Comparison of ENCODE assay signal across 10 mouse cellular contexts in genomic region chr14:28283319-28284095, GRCm38 (mm10).
DNase-seq lines count a peak whose midpoint lies in the region; ATAC-seq and TF ChIP-seq lines count a peak whose summit lies in the region.
"Had no signal": no experiment of that assay in that cellular context is flagged by ENCODE, and none has a peak within 500 bp of the region (broad histone marks: within the 10 kb centered on the region; RNA-seq: fewer than 3 reads in every experiment).

No protein-coding gene starts in this region.

- no peak overlapping the region for H3K27ac ChIP-seq in forebrain, postnatal 0 days (ENCODE audit: low read depth, low read length)
- H3K27ac ChIP-seq in forebrain, embryonic 16.5 days (ENCODE audit: low read length): no peak overlapping the region
- H3K27ac ChIP-seq in layer of hippocampus, adult 2 months: no peak overlapping the region
- H3K27ac ChIP-seq: midbrain, embryonic 12.5 days had no signal

- H3K4me1 ChIP-seq in forebrain, postnatal 0 days (ENCODE audit: insufficient read depth): no peaks in the 10 kb centered on the region
- H3K4me1 ChIP-seq in forebrain, embryonic 16.5 days (replicated peaks; ENCODE audit: control insufficient read depth, insufficient read depth, low read length): no peaks in the 10 kb centered on the region
- no peaks in the 10 kb centered on the region for H3K4me1 ChIP-seq in lung, adult 2 months (ENCODE audit: control insufficient read depth, insufficient read depth, low read length)
- H3K4me1 ChIP-seq: midbrain, embryonic 12.5 days had no signal

- no peak overlapping the region for H3K4me3 ChIP-seq in forebrain, postnatal 0 days (ENCODE audit: low read depth, low read length)
- H3K4me3 ChIP-seq in forebrain, embryonic 16.5 days (replicated peaks; ENCODE audit: low read length): no peak overlapping the region
- no peak overlapping the region for H3K4me3 ChIP-seq in layer of hippocampus, adult 2 months
- H3K4me3 ChIP-seq in lung, adult 2 months (replicated peaks; ENCODE audit: extremely low read depth, low read depth, low read length): no peak overlapping the region
- H3K4me3 ChIP-seq: midbrain, embryonic 12.5 days had no signal

- peak; percentile 41 for TF ChIP-seq CTCF in forebrain, postnatal 0 days (IDR thresholded peaks at IDR 0.05; ENCODE audit: low read depth)
- peak; percentile 55 for TF ChIP-seq CTCF in layer of hippocampus, adult 2 months (conservative IDR thresholded peaks at IDR 0.05)
- TF ChIP-seq CTCF in lung, adult 2 months (IDR thresholded peaks at IDR 0.05; ENCODE audit: insufficient read depth, low read length): no peak

- TF ChIP-seq POLR2A in lung, adult 2 months (IDR thresholded peaks at IDR 0.05; ENCODE audit: borderline replicate concordance, extremely low read depth, low read depth, low read length): no peak

- H3K4me2 ChIP-seq in forebrain, postnatal 0 days (ENCODE audit: low read depth): no peak overlapping the region
- no peak overlapping the region for H3K4me2 ChIP-seq in forebrain, embryonic 16.5 days (ENCODE audit: low read length)
- H3K4me2 ChIP-seq: liver, embryonic 11.5 days; midbrain, embryonic 12.5 days had no signal

- no peak for ATAC-seq in forebrain, postnatal 0 days
- no peak for ATAC-seq in forebrain, embryonic 16.5 days

- no peak for DNase-seq in forebrain, postnatal 0 days
- no peak for DNase-seq in layer of hippocampus, adult 2 months (ENCODE audit: low spot score in 2 of 2)
- no peak for DNase-seq in layer of hippocampus, postnatal 36 days
- DNase-seq in adrenal gland, adult 8-10 months: peak; percentile 67
- peak; percentile 4 for DNase-seq in lung, adult 2 months
- DNase-seq in spleen, adult 12 weeks (ENCODE audit: low spot score): no peak
- no peak for DNase-seq in embryo, embryonic 11 days

- H3K9me3 ChIP-seq in forebrain, postnatal 0 days (ENCODE audit: low read length): no peaks in the 10 kb centered on the region
- H3K9me3 ChIP-seq in forebrain, embryonic 16.5 days (ENCODE audit: control insufficient read depth, low read length): no peaks in the 10 kb centered on the region
- H3K9me3 ChIP-seq: midbrain, embryonic 12.5 days had no signal

- H3K27me3 ChIP-seq in forebrain, postnatal 0 days (ENCODE audit: insufficient read depth, low read length): no peaks in the 10 kb centered on the region
- no peaks in the 10 kb centered on the region for H3K27me3 ChIP-seq in forebrain, embryonic 16.5 days (replicated peaks; ENCODE audit: control insufficient read depth, insufficient read depth, low read length)
- H3K27me3 ChIP-seq: midbrain, embryonic 12.5 days had no signal

- WGBS in forebrain, postnatal 0 days: 94% methylated on average over 1 of the region's 1 CpGs
- 93% methylated on average over 1 of the region's 1 CpGs for WGBS in forebrain, embryonic 16.5 days
- WGBS in lung, adult 2 months: 92% methylated on average over 1 of the region's 1 CpGs

- H3K9ac ChIP-seq in forebrain, postnatal 0 days: no peak overlapping the region
- H3K9ac ChIP-seq in forebrain, embryonic 16.5 days (replicated peaks; ENCODE audit: low read depth, low read length): no peak overlapping the region
- H3K9ac ChIP-seq: midbrain, embryonic 12.5 days had no signal

- H3K36me3 ChIP-seq in forebrain, postnatal 0 days (ENCODE audit: insufficient read depth): no peaks in the 10 kb centered on the region
- no peaks in the 10 kb centered on the region for H3K36me3 ChIP-seq in forebrain, embryonic 16.5 days (ENCODE audit: control insufficient read depth, insufficient read depth)
- H3K36me3 ChIP-seq: midbrain, embryonic 12.5 days had no signal

Comparison
In these comparisons a context has a peak if more than half of its experiments do, and no peak if none do; other contexts are left out.
1. DNase-seq: peak in adrenal gland, adult 8-10 months (single experiment) and lung, adult 2 months (single experiment); none in forebrain, postnatal 0 days (single experiment), layer of hippocampus, adult 2 months (0 of 2), layer of hippocampus, postnatal 36 days (0 of 2), spleen, adult 12 weeks (single experiment) and embryo, embryonic 11 days (single experiment).